Mouse (Mus musculus): ENCODE results near the gene Ybx1. TPM values are rescaled to one million over a fixed set of nuclear protein-coding genes. Genes with fewer than 3 reads are reported as not detected.

The Ybx1 gene
- polyA plus RNA-seq (2012; rRNA removed): 226 and 233 TPM in 2 replicates

GRCm38 (mm10) chr4:119294415-119295133 lies at the start of gene Ybx1:
TSS of gene Ybx1 (minus strand) at chr4:119294604.
- Histone ChIP-seq H3K4me1 (ENCODE audit: control insufficient read depth, insufficient read depth, low read length) (peaks cover 3% of the 10 kb centered on the region; the same call in 1 of the 2 replicates), H3K27ac (ENCODE audit: insufficient read depth, low read length) (peak within 1 kb of the TSS; percentile 88), H3K4me3 (ENCODE audit: insufficient read depth, low read length) (peak within 1 kb of the TSS; percentile 87)
- no peak for TF ChIP-seq CTCF (IDR thresholded peaks at IDR 0.05; ENCODE audit: extremely low read depth, insufficient read depth, low read length)
- TF ChIP-seq POLR2A (IDR thresholded peaks at IDR 0.05; ENCODE audit: extremely low read depth, insufficient read depth, low read length): peak; percentile 82; the same call in 1 of the 2 replicates

DNA sequence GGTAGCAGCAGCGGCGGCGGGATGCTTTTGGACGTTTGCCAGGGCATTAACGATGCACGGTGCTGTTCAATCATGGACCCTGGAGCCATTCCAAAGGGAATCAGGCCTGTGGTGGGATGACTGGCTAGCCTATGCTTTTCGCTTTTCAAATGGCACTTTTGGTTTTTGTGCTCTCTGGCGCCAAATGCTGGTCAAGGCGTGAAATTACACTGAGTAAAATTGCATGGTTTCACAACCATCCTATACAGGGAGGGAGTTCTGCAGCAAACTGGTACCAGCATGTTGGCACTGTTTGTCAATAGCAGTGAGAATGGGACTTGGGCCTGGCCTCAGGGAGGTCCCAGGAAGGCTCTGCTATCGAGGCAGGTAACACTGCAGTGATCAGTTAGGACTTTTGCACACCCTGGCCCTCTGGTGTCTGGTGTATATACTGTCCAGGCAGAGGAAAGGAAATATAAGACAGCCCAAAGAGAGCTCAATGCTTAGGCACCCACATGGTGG lies 44.5 kb upstream of the Ybx1 start:
- Histone ChIP-seq H3K27ac (ENCODE audit: insufficient read depth, low read length) (no peak overlapping the region), H3K4me1 (ENCODE audit: control insufficient read depth, insufficient read depth, low read length) (no peaks in the 10 kb centered on the region), H3K4me3 (ENCODE audit: insufficient read depth, low read length) (no peak overlapping the region)
- TF ChIP-seq POLR2A (IDR thresholded peaks at IDR 0.05; ENCODE audit: extremely low read depth, insufficient read depth, low read length) (no peak), CTCF (IDR thresholded peaks at IDR 0.05; ENCODE audit: extremely low read depth, insufficient read depth, low read length) (peak; percentile 59)

DNA sequence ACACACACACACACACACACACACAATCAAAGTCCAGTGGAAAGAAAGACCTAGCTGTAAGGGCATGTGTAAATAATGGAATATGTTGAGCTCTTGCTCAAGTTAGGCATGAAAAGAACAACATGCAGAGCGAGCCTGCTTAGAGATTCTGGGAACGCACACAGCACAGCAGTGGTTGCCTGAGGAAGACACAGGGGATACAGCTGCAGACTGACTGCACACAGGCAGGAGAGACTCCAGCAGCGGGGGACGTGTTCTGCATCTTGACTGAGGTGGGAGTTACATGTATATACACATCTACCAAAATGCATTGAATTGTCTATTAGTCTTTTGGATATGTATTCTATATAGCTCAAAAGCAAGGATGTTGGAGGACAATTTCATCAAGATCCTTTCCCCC lies 44.0 kb upstream of the Ybx1 start:
- H3K4me1 ChIP-seq (ENCODE audit: control insufficient read depth, insufficient read depth, low read length): no peaks in the 10 kb centered on the region
- no peak overlapping the region for H3K27ac ChIP-seq (ENCODE audit: insufficient read depth, low read length)
- TF ChIP-seq CTCF (IDR thresholded peaks at IDR 0.05; ENCODE audit: extremely low read depth, insufficient read depth, low read length) (no peak), POLR2A (IDR thresholded peaks at IDR 0.05; ENCODE audit: extremely low read depth, insufficient read depth, low read length) (no peak)
- H3K4me3 ChIP-seq (ENCODE audit: insufficient read depth, low read length): no peak overlapping the region

- Histone ChIP-seq H3K4me3 (ENCODE audit: insufficient read depth, low read length) (no peak overlapping the region), H3K27ac (ENCODE audit: insufficient read depth, low read length) (no peak overlapping the region)
- TF ChIP-seq CTCF (IDR thresholded peaks at IDR 0.05; ENCODE audit: extremely low read depth, insufficient read depth, low read length): no peak
- TF ChIP-seq POLR2A (IDR thresholded peaks at IDR 0.05; ENCODE audit: extremely low read depth, insufficient read depth, low read length): no peak
Measured at GRCm38 (mm10) chr4:119333487-119333886, 39.1 kb upstream of the Ybx1 start.

GRCm38 (mm10) chr4:119320896-119321550 lies 26.6 kb upstream of the Ybx1 start:
- TF ChIP-seq POLR2A (IDR thresholded peaks at IDR 0.05; ENCODE audit: extremely low read depth, insufficient read depth, low read length): no peak
- TF ChIP-seq CTCF (IDR thresholded peaks at IDR 0.05; ENCODE audit: extremely low read depth, insufficient read depth, low read length): no peak
- peak overlapping the region; percentile 45 for H3K4me3 ChIP-seq (ENCODE audit: insufficient read depth, low read length)
- H3K27ac ChIP-seq (ENCODE audit: insufficient read depth, low read length): 0 out of 2 replicates have a peak overlapping the region, but pooled peaks have one; percentile 1
- peaks cover 3% of the 10 kb centered on the region; the same call in 1 of the 2 replicates for H3K4me1 ChIP-seq (ENCODE audit: control insufficient read depth, insufficient read depth, low read length)

More at GRCm38 (mm10) chr4:119333487-119333886, 39.1 kb upstream of the Ybx1 start:
- H3K4me1 ChIP-seq (ENCODE audit: control insufficient read depth, insufficient read depth, low read length): no peaks in the 10 kb centered on the region

DNA sequence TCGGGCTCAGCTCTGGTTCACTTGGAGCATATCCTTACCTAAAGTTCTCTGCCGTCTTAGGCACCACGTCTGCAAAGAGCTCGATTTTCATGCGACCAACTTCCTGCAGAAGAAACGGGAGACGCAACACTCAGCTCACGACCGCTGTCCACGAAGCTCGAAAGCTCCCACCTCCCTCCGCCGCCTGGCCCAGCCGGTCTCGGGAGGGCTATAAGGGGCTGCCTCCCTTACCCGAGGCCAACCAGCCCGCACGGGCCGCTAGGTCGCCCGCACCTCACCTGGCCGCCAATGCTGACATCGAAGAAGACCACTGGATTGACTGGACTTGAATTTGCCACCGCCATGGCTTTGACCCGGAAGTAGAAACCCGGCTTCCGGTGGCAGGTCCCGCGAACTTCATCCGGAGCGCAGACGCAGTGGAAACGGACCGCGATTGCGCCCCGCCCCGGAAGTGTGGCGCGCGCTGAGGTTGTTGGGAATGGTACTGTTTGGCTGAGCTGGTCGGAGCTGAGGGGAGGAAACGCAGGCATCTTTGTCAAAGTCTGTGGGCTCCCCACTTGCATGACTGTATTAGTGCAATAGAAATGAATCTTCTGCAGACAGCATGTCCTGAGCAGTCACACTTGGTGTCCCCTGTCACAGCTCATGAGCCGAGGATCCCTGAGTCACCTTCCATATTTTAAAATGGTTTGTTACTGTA lies 25.9 kb upstream of the Ybx1 start, which contains the start of gene Ppih:
Ppih (minus strand) TSS at position 416 of the 700 bp plus-strand sequence.
- H3K4me3 ChIP-seq (ENCODE audit: insufficient read depth, low read length): peak within 1 kb of the TSS; percentile 45
- H3K27ac ChIP-seq (ENCODE audit: insufficient read depth, low read length): peak within 1 kb of the TSS; percentile 62; the same call in 1 of the 2 replicates
- no peak for TF ChIP-seq CTCF (IDR thresholded peaks at IDR 0.05; ENCODE audit: extremely low read depth, insufficient read depth, low read length)
- peak; percentile 98 for TF ChIP-seq POLR2A (IDR thresholded peaks at IDR 0.05; ENCODE audit: extremely low read depth, insufficient read depth, low read length)
- H3K4me1 ChIP-seq (ENCODE audit: control insufficient read depth, insufficient read depth, low read length): peaks cover 3% of the 10 kb centered on the region; the same call in 1 of the 2 replicates

- H3K4me1 ChIP-seq (ENCODE audit: control insufficient read depth, insufficient read depth, low read length): no peaks in the 10 kb centered on the region
- no peak overlapping the region for H3K4me3 ChIP-seq (ENCODE audit: insufficient read depth, low read length)
- TF ChIP-seq CTCF (IDR thresholded peaks at IDR 0.05; ENCODE audit: extremely low read depth, insufficient read depth, low read length) (no peak), POLR2A (IDR thresholded peaks at IDR 0.05; ENCODE audit: extremely low read depth, insufficient read depth, low read length) (no peak)
- no peak overlapping the region for H3K27ac ChIP-seq (ENCODE audit: insufficient read depth, low read length)
Measured at GRCm38 (mm10) chr4:119313756-119314155, 19.4 kb upstream of the Ybx1 start.

DNA sequence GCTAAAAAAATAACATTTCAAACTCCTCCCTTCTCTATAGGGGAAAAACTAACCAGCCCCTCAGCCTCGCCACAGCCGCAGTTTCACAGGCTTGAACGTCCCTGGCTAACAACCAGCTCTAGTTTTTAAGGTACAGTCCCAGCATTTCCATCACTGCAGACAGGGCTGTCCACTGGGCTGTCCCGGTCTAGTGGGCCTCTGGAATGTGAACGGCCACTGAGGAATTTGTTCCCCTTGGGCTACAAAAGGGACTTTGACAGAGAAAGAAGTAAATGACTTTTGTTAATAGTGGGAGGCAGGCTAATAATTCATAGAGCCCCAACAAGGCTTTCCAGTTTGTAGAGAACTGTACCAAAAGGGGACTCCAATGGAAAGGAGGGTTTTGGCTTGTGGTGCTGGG lies 11.0 kb upstream of the Ybx1 start:
- TF ChIP-seq POLR2A (IDR thresholded peaks at IDR 0.05; ENCODE audit: extremely low read depth, insufficient read depth, low read length): no peak
- no peak for TF ChIP-seq CTCF (IDR thresholded peaks at IDR 0.05; ENCODE audit: extremely low read depth, insufficient read depth, low read length)
- Histone ChIP-seq H3K27ac (ENCODE audit: insufficient read depth, low read length) (no peak overlapping the region), H3K4me3 (ENCODE audit: insufficient read depth, low read length) (no peak overlapping the region), H3K4me1 (ENCODE audit: control insufficient read depth, insufficient read depth, low read length) (no peaks in the 10 kb centered on the region)

- no peak for TF ChIP-seq CTCF (IDR thresholded peaks at IDR 0.05; ENCODE audit: extremely low read depth, insufficient read depth, low read length)
- TF ChIP-seq POLR2A (IDR thresholded peaks at IDR 0.05; ENCODE audit: extremely low read depth, insufficient read depth, low read length): no peak
- Histone ChIP-seq H3K4me1 (ENCODE audit: control insufficient read depth, insufficient read depth, low read length) (no peaks in the 10 kb centered on the region), H3K27ac (ENCODE audit: insufficient read depth, low read length) (no peak overlapping the region), H3K4me3 (ENCODE audit: insufficient read depth, low read length) (no peak overlapping the region)
Measured at GRCm38 (mm10) chr4:119303291-119303690, 8.9 kb upstream of the Ybx1 start.

Measured in cortical plate, adult 2 months (tissue).